Mouse (Mus musculus) midbrain, embryonic 13.5 days (tissue): ENCODE measurements around the gene Adamtsl2. TPM values are rescaled to one million over a fixed set of nuclear protein-coding genes. Genes with fewer than 3 reads are reported as not detected.

Experiments used
- ATAC-seq: fragments of 200-750 bp; cut with Nextera tagmentation; 2 replicates; pipeline ENCODE4 v1.8.0; 2017; ENCODE audit warnings: mild to moderate bottlenecking, moderate TSS enrichment, moderate library complexity
- H3K27ac ChIP-seq: fragments of 300-500 bp; sonication (generic); 2 replicates; pipeline ENCODE4 v1.5.1; 2015; ENCODE audit warnings: inconsistent platforms, mild to moderate bottlenecking, moderate library complexity
- H3K27me3 ChIP-seq: fragments of 300-500 bp; sonication (generic); 2 replicates; pipeline ENCODE4 v1.6.1; 2015; ENCODE audit warnings: mild to moderate bottlenecking, inconsistent platforms
- H3K36me3 ChIP-seq: fragments of 300-500 bp; sonication (generic); 2 replicates; pipeline ENCODE4 v1.6.1; 2015; ENCODE audit warnings: mild to moderate bottlenecking, inconsistent platforms
- H3K4me1 ChIP-seq: fragments of 300-500 bp; sonication (generic); replicated peaks from 2 replicates; pipeline ENCODE4 v1.6.1; 2015; ENCODE audit warnings: inconsistent platforms
- H3K4me2 ChIP-seq: fragments of 300-500 bp; sonication (generic); replicated peaks from 2 replicates; pipeline ENCODE4 v1.6.1; 2015; ENCODE audit warnings: moderate library complexity, mild to moderate bottlenecking, inconsistent platforms
- H3K4me3 ChIP-seq: fragments of 300-500 bp; sonication (generic); replicated peaks from 2 replicates; pipeline ENCODE4 v1.5.1; 2015; ENCODE audit warnings: mild to moderate bottlenecking, inconsistent platforms
- H3K9ac ChIP-seq: fragments of 300-500 bp; sonication (generic); replicated peaks from 2 replicates; pipeline ENCODE4 v1.6.1; 2015; ENCODE audit warnings: mild to moderate bottlenecking, inconsistent platforms
- H3K9me3 ChIP-seq: fragments of 300-500 bp; sonication (generic); 2 replicates; pipeline ENCODE4 v1.6.1; 2016; ENCODE audit warnings: mild to moderate bottlenecking, inconsistent platforms
- WGBS: fragments of 180-500 bp; shearing (Covaris S2); methylation state at CpG from one replicate; pipeline ENCODE4 v1.1.7; 2015; 5-methylcytosine and 5-hydroxymethylcytosine counted together
- polyA plus RNA-seq: library from polyadenylated mRNA; unstranded; fragments of >200 nt; fragmentation: Nextera tagmentation; extraction: Ambion mirVana; gene quantifications from 2 replicates; pipeline ENCODE4 v1.2.1, GENCODE M21; 2015

The Adamtsl2 gene
- polyA plus RNA-seq, 1 experiment from 2014 or later, result 6.9 TPM

DNA sequence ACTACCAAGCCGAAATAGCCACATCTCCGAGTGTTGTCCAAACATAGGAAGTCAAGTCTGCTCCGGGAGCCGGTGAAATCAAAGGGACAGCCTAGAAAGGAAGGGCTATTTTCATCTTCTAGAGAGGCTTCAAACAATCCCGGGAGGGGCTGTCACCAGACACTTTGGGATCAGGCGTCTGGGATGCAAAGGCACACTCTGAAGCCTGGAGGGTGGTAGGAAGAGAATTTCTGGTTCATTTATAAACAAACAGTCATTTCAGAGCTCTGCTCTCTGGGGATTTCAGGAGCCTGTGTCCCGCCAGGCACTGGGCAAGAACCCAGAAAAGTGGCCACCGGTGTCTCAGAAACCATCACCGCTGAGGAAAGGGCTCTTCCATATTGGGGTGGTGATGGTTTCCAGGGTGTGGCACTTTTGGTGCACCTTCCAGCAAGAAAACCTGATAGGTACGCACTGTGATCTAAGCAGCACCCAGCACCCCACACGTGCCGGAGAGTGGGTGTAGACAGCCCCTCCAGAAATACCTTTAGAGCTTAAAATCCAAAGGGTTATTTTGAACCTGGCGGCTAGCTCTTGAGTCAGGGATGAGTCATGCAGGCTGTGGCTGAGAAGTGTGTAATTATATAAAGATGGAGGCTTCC, 17.3 kb downstream of the Adamtsl2 start:
- Histone ChIP-seq H3K36me3 (no peaks in the 10 kb centered on the region), H3K9me3 (no peaks in the 10 kb centered on the region), H3K27me3 (no peaks in the 10 kb centered on the region), H3K4me1 (peaks cover 18% of the 10 kb centered on the region), H3K27ac (no peak overlapping the region), H3K4me2 (no peak overlapping the region), H3K9ac (no peak overlapping the region), H3K4me3 (no peak overlapping the region)
- no peak for ATAC-seq
- 81% methylated on average over 13 of the region's 13 CpGs for WGBS

DNA sequence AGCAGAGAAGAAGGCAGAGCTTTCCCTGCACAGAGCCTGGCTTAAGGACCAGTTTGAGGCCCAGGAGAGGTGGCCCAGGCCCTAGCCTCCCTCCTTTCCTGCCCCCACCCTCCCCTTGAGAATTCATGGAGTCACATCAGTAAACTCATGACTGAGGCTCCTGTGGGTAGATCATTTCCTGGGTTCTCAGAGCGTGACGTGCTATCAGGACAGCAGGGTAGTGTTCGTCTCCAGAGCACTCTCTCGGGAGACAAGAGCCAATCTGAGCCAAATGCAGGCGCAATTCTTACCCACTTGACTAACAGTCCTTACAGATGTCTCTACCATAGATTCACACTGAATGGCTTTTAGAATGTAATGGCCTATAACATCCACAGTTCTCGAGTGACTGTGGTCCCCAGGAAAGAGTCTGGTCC, 18.1 kb downstream of the Adamtsl2 start:
- H3K4me2 ChIP-seq, result no peak overlapping the region
- WGBS, result 60% methylated on average over 6 of the region's 6 CpGs
- H3K4me1 ChIP-seq, result peaks cover 18% of the 10 kb centered on the region
- H3K36me3 ChIP-seq, result no peaks in the 10 kb centered on the region
- peak overlapping the region; percentile 35; the same call in 1 of the 2 replicates for H3K27ac ChIP-seq
- H3K27me3 ChIP-seq, result no peaks in the 10 kb centered on the region
- H3K4me3 ChIP-seq, result no peak overlapping the region
- no peak overlapping the region for H3K9ac ChIP-seq
- 0 out of 2 replicates have a peak, but pooled peaks have one; percentile 24 for ATAC-seq
- H3K9me3 ChIP-seq, result no peaks in the 10 kb centered on the region

DNA sequence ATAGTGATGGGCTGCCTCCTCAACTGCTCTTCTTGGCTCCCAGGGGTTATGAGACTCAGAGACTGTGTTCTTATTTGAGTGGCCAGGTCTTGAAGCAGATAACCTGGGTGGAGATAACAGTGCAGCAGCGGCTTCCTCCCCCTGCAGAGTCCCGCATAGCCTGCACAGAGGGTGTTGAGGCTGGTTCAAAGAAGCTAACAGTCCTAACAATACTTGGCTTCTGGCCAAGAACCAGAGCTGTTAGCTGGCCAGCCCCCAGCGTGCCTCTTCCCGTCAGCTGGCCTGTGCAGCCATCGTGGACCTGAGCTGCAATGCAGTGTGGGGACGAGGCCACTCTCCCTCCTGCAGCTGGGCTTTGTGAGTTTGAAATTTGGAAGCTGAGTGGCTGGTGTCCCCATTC, 18.6 kb downstream of the Adamtsl2 start:
- peak; percentile 75 for ATAC-seq
- Histone ChIP-seq H3K27ac (peak overlapping the region; percentile 35; the same call in 1 of the 2 replicates), H3K36me3 (no peaks in the 10 kb centered on the region)

DNA sequence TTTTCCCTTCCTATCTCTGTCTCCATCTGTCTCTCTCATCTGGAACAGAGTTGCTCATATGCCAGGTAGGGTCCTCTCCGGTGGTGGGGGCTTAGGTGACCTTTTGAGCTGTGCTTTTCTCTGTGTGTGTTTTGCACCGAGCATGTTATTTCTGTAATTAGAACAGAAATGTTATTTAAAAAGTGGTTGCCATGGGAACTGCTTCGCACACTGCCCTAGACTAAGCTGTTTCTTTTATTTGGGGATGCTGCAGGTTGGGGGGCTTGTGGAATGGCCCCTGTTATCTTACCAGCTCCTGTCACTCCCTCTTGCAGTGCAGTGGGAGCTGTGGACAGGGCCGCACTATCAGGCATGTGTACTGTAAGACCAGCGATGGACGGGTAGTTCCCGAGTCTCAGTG, 24.4 kb downstream of the Adamtsl2 start:
- Histone ChIP-seq H3K9ac (no peak overlapping the region), H3K4me2 (no peak overlapping the region), H3K27ac (no peak overlapping the region), H3K27me3 (no peaks in the 10 kb centered on the region), H3K9me3 (no peaks in the 10 kb centered on the region), H3K4me3 (no peak overlapping the region), H3K4me1 (peaks cover 11% of the 10 kb centered on the region), H3K36me3 (no peaks in the 10 kb centered on the region)
- 0 out of 2 replicates have a peak, but pooled peaks have one; percentile 6 for ATAC-seq
- 62% methylated on average over 7 of the region's 7 CpGs for WGBS

More for the DNA sequence above, 18.6 kb downstream of the Adamtsl2 start:
- Histone ChIP-seq H3K9me3 (no peaks in the 10 kb centered on the region), H3K4me1 (peaks cover 18% of the 10 kb centered on the region), H3K27me3 (no peaks in the 10 kb centered on the region), H3K4me2 (no peak overlapping the region), H3K4me3 (no peak overlapping the region), H3K9ac (no peak overlapping the region)
- 26% methylated on average over 6 of the region's 6 CpGs for WGBS

DNA sequence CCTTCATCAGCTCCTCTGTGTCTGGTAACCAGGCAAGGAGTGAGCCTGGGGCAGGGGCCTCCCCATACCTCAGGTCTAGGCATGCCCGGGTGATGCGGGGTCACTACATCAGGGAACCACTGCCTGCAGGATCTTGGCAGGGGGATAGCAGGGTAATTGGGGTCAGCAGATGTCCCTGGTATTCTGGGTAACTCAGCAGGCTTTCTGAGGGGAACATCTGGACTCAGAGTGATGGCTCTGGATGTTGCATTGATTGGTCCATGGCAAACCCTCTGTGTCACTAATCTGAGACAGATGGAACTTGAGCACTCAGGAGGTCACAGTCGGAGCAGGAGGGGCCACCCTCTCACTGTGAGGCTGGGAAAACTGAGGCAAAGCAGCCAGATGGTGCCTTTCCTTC, 27.6 kb downstream of the Adamtsl2 start:
- no peaks in the 10 kb centered on the region for H3K36me3 ChIP-seq
- WGBS, result 62% methylated on average over 3 of the region's 3 CpGs
- H3K27ac ChIP-seq, result no peak overlapping the region

DNA sequence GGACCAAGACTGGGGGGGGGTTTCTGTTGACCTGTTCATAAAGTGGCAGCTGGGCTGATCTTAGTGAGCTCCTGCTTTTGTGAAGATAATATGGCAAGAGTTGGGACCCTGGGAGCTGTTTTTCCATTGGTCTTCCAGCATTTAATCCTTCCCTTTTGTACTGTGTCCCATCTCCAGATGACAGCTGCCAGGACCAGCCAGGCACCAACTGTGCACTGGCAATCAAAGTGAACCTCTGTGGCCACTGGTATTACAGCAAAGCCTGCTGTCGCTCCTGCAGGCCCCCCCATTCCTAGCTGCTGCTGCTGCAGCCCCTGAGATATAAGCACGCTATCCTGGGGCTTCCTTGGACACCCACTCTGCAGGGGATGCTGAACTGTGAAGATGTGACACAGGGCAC, 29.0 kb downstream of the Adamtsl2 start:
- Histone ChIP-seq H3K4me1 (peaks cover 11% of the 10 kb centered on the region), H3K9ac (no peak overlapping the region), H3K4me3 (no peak overlapping the region), H3K27me3 (no peaks in the 10 kb centered on the region), H3K9me3 (no peaks in the 10 kb centered on the region), H3K4me2 (no peak overlapping the region), H3K36me3 (no peaks in the 10 kb centered on the region), H3K27ac (no peak overlapping the region)
- no peak for ATAC-seq
- WGBS, result 53% methylated on average over 2 of the region's 2 CpGs

More for the DNA sequence above, 27.6 kb downstream of the Adamtsl2 start:
- H3K4me2 ChIP-seq, result no peak overlapping the region
- H3K4me1 ChIP-seq, result peaks cover 11% of the 10 kb centered on the region
- ATAC-seq, result no peak
- no peaks in the 10 kb centered on the region for H3K9me3 ChIP-seq
- no peaks in the 10 kb centered on the region for H3K27me3 ChIP-seq
- H3K9ac ChIP-seq, result no peak overlapping the region
- H3K4me3 ChIP-seq, result no peak overlapping the region

DNA sequence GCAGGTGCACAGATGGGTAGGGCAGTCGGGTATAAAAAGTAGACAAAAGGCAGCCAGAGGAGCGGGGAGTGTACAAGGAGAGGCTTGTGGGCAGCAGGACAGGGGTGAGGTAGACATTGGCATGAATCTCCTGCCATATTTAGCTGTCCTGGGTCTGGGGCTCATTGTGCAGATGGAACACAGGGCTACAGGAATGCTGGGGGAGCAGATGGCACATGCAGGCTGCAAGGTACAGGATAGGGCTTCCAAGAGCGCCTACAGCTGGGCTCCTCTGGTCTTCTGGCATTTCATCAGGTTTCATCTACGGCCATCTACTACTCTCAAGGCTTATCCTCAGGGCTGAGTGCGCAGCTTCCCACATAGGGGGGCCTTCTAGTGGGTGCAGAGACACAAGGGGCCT, 29.9 kb downstream of the Adamtsl2 start:
- H3K36me3 ChIP-seq, result no peaks in the 10 kb centered on the region

DNA sequence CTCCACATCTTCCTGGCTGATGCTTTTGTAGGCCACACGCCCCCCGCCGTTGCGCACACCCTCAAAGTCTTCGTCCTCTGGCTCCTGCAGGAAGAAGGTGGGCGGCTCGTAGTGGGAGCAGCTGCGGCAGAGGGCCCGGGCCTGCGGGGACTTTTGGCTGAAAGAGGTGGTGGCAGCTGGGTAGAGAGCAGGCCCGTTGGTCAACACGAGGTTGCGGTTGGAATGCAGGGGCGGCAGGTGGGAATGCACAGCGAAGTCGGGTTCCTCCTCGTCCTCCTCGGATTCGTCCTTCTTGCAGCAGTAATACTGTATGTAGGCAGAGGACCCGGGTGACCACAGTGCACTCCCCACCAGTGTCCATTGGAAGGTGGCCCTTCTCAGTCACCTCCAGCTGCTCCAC, 33.4 kb downstream of the Adamtsl2 start:
- ATAC-seq, result no peak
- Histone ChIP-seq H3K9ac (no peak overlapping the region), H3K9me3 (no peaks in the 10 kb centered on the region), H3K27me3 (no peaks in the 10 kb centered on the region), H3K4me2 (no peak overlapping the region), H3K27ac (no peak overlapping the region), H3K4me1 (no peaks in the 10 kb centered on the region), H3K4me3 (no peak overlapping the region), H3K36me3 (no peaks in the 10 kb centered on the region)
- WGBS, result 75% methylated on average over 20 of the region's 20 CpGs

More for the DNA sequence above, 29.9 kb downstream of the Adamtsl2 start:
- Histone ChIP-seq H3K27me3 (no peaks in the 10 kb centered on the region), H3K27ac (no peak overlapping the region), H3K4me1 (peaks cover 6% of the 10 kb centered on the region), H3K9me3 (no peaks in the 10 kb centered on the region), H3K4me3 (no peak overlapping the region), H3K4me2 (no peak overlapping the region), H3K9ac (no peak overlapping the region)
- 78% methylated on average over 5 of the region's 5 CpGs for WGBS
- no peak for ATAC-seq

DNA sequence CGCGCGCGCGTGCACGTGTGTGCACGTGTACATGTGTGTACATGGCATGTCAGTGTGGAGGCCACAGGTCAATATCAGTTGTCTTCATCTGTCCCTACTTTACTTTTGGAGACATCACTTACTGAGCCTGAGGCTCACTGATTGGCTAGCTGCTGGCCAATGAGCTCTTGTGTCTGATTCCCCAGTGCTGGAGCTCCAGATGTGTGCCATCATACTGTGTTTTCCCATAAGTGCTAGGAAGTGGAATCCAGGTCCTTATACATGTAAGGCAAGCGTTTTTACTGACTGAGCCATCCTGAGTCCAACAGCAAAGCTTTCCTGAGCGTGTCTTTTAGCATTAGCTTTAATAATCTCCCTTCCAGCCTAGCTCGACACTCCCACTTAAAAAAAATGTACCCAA, 35.0 kb downstream of the Adamtsl2 start:
- ATAC-seq, result no peak
- Histone ChIP-seq H3K9ac (no peak overlapping the region), H3K4me3 (no peak overlapping the region), H3K27ac (no peak overlapping the region), H3K27me3 (no peaks in the 10 kb centered on the region), H3K4me1 (no peaks in the 10 kb centered on the region), H3K9me3 (no peaks in the 10 kb centered on the region), H3K4me2 (no peak overlapping the region), H3K36me3 (no peaks in the 10 kb centered on the region)
- WGBS, result 90% methylated on average over 10 of the region's 10 CpGs

DNA sequence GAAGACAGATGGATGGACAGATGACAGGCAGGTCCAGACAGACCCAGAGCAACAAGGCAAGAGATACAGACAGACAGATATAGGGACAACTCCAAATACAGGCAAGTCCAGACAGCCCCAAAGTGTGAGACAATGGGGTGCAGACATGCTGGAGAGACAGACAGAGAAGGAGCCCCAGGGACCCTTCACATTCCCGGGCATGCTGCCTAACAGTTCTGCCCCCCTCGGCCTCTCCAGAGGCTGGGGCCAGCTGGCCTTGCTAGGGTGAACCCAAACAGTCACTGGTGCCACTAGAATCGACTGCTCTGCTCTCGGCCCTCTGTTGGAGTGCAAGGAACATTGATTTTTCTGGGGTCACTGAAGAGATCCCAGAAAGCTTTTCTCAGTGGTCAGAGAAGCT, 39.3 kb downstream of the Adamtsl2 start:
- H3K4me3 ChIP-seq, result no peak overlapping the region
- H3K9ac ChIP-seq, result no peak overlapping the region
- H3K9me3 ChIP-seq, result no peaks in the 10 kb centered on the region
- H3K27me3 ChIP-seq, result no peaks in the 10 kb centered on the region
- H3K4me1 ChIP-seq, result peaks cover 26% of the 10 kb centered on the region
- no peak for ATAC-seq
- no peaks in the 10 kb centered on the region for H3K36me3 ChIP-seq
- no peak overlapping the region for H3K27ac ChIP-seq
- 74% methylated on average over 4 of the region's 4 CpGs for WGBS
- H3K4me2 ChIP-seq, result no peak overlapping the region

DNA sequence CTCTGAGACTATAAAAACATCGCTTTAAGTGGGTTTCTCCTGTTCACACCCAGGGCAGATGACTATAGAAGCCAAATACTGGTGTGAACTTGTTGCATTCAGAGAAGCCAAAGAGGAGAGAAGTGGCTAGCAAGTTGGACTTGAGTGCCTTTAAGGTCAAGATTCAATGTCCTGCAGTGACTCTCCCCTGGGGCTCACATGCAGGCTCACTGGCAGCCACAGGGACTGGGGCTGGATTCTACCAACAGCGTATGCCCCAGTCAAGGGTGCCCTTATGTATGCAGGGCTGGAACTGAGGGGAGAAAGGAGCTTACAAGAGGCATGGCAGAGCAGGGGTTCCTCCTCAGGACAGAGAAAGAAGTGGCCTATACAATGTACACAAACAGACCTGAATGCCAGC, 40.6 kb downstream of the Adamtsl2 start:
- H3K27ac ChIP-seq, result no peak overlapping the region
- no peak overlapping the region for H3K4me3 ChIP-seq
- WGBS, result 82% methylated on average over 2 of the region's 2 CpGs
- peaks cover 26% of the 10 kb centered on the region for H3K4me1 ChIP-seq
- H3K9ac ChIP-seq, result no peak overlapping the region
- no peaks in the 10 kb centered on the region for H3K27me3 ChIP-seq
- no peak for ATAC-seq
- H3K36me3 ChIP-seq, result no peaks in the 10 kb centered on the region
- no peak overlapping the region for H3K4me2 ChIP-seq
- no peaks in the 10 kb centered on the region for H3K9me3 ChIP-seq

DNA sequence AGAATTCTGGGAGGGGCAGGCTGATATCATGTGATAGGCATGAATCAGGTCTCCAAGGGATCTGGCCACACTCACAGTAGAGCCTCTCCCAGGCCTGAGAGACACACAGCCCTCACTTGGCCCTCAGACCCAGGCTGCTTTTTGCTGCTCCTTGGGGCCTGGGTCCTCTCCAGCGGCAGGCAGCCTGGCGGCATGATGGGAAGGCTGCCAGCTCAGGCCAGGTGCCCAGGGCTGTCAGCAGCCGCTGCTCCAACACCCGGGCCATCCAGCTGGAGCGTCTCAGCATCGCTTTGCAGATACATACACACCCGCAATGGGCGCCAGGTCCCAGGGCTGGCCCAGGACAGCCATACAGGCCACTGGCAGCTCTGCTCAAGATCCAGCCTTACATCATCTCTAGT, 41.1 kb downstream of the Adamtsl2 start:
- Histone ChIP-seq H3K4me3 (no peak overlapping the region), H3K27me3 (no peaks in the 10 kb centered on the region), H3K9ac (no peak overlapping the region), H3K9me3 (no peaks in the 10 kb centered on the region), H3K4me1 (peaks cover 26% of the 10 kb centered on the region), H3K4me2 (no peak overlapping the region), H3K27ac (no peak overlapping the region), H3K36me3 (no peaks in the 10 kb centered on the region)
- 81% methylated on average over 8 of the region's 8 CpGs for WGBS
- ATAC-seq, result no peak
